Mouse (Mus musculus): ENCODE results near the gene Gtf3c6.

GRCm38 (mm10) chr10:40271216-40271615 lies 13.3 kb upstream of the Gtf3c6 start:
- TF ChIP-seq CTCF (IDR thresholded peaks at IDR 0.05; ENCODE audit: extremely low read depth, insufficient read length, insufficient replicate concordance, low read depth, low read length) (no peak), POLR2A (IDR thresholded peaks at IDR 0.05; ENCODE audit: low read depth, low read length) (no peak)
